Mouse (Mus musculus): ENCODE measurements around the gene Nnmt.

Gene Nnmt

DNA sequence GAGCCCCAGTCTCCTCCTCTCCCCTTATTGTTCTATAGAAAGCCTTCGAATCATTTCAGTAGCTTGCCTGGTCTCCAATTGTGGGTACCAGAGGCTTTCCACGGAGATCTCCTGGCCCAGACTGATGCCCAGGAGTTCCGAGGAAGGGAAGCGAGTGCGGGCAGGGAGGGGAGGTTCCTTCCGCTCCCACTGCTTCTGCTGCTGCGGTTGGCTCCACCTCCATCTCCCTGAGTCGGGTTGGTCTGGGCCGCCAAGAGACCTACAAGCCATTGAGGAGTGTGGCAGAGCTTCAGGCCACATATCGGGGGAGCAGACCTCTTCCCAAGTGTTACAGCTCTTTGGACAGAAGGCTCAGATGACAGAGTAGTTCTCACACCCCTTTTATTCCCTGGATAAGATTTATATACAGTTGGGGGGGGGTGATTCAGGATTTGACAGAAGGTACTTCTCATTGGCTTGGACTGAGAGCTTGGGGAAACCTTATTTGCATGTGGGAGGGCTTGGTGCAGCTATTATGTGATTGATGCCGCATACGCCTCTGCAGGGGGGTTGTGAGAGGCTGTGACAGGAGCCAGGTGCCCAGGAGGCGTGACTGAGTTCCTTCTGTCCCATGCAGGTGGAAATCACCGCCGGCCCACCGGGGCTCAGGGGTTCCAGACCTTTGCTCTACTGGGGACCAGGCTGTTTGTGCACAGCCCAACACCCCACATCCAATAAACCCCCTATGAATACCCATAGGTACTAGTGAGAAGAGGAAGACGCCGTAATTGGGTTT lies 30.8 kb upstream of the Nnmt start:
- no peak for DNase-seq (ENCODE audit: low spot score)

DNA sequence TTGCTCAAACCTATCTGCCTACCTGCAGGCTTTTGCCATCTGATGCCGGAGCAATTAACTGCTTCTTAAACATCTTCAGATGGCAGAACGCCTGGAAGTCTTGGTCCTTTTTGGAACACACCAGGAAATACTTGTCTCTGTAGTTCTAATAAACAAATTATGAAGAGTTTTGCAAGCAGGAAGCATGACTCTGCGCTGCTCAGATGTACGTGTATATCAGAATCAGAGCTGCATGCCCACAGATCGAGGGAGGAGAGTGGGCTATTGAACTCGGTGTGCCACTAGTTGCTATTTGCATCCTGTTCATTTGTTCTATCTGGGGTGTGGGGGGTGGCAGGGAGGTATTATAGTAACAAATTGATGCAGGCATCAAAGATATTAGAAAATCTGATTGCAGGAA lies 28.2 kb upstream of the Nnmt start:
- no peak for DNase-seq (ENCODE audit: low spot score)

DNA sequence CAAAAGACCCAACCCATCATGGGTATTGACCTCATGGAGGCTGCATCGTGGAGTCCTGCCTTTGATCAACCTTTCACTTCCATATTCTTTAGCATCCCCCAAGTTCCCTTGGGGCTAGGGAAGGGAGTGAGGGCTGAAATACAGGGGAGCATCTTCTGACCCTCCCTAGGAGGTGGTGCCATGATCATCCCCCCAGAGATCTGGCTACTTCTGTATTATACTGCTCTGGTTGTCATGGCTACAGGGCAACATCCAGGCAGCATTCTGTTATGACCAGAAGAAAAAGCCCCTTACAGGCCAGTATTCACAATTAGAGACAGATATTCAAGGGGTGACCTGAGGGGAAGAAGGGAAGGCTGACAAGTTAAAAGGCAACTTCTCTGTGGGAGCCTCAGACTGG lies 14.3 kb upstream of the Nnmt start:
- no peak for DNase-seq (ENCODE audit: low spot score)

DNA sequence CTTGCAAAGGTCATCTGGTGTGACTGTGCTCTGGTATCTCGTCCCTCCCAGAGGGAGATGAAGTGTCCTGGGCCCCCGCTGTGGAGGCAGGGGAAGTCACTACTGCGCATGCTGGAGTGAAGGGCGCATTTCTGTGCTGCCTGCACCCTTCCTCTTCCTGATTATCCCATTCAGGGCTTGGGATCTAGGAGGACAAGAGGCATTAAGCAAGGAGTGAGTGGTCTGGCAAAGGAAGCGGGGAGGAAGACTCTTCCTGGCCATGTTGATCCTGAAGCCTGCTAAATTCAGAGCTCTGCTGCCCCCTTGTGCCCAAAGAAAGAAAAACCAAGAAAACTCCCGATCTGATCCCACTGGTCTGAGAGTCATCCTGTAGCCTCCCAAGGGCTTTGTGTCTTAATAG lies 13.6 kb upstream of the Nnmt start:
- peak; percentile 27 for DNase-seq (ENCODE audit: low spot score)

DNA sequence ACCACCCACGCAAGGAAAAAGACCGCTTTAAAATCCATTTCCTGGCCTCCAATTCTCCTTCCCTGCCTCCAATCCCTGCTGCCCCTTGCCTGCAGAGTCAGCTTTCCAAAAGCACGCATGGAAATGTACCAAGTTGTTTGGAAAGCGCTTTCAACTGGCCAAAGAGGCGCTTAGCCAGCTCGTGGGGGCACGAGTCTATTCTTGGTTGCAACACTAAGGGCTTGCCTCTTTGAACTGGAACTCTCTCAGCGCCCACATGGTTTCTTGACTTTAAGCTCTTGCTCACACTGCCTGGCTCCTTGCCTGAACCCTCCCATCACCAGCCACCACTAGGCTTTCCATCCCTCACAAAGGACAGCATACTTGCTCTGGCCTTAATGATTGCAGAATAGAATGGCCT lies 13.2 kb upstream of the Nnmt start:
- no peak for DNase-seq (ENCODE audit: low spot score)

DNA sequence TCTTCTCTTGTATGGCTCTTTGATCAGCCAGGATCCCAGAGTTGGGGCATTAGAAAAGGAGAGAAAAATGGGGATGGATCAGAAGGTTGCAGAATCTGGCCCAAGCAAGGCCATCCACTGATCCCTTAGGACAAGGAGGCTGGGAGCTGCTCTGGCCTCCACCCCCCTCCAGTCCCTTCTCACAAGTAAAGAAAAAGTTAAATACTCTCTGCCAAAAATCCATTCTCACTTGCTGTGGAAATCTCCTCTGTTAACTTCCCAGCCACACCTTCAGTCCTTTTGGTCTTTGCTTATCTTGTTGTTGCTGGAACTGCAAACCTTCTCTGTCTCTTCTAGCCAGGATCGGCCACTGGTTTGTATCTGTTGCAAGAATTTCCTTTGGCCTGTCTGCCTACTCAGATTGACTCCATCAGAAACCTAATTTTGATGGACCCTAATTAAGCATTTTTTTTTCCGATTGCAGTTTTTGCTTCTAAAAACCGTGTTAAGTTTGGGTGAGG lies 12.6 kb upstream of the Nnmt start:
- no peak for DNase-seq (ENCODE audit: low spot score)

DNA sequence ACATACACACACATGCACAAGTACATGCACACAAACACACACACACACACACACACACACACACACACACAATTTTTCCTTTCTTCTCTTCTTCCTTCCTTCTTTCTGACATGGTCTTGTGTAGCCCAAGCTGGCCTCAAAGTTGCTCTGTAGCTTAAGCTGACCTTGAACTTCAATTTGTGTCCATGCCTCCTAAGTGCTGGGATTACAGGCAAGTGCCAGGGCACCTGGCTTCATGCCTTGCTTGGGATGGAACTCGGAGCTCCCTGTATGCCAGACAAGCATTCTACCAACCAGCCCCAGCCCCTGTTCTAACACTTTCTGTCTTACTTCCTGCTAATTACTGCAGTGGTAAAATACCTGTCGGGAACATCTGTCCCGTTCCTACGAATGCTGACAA lies 8.3 kb upstream of the Nnmt start:
- no peak for DNase-seq (ENCODE audit: low spot score)

DNA sequence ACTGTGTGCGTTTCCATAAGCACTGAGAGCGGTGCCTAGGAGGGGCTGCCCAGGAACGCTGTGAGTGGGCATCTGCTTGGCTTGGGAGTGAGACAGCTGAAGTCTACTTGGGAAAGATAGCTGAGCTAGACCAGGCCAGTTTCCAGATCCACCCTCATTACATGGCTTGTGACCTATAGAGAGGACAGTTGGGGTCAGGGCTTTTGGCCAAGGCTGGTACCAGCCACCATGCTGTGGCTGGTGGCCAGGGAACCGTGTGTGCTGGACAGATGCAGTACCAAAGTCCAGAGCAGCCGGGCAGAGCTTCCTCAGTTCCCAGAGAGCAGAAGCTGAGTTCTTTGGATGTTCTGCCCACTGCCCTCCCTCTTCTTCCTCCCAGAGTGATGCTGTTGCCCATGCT lies 7.6 kb upstream of the Nnmt start:
- no peak for DNase-seq (ENCODE audit: low spot score)

DNA sequence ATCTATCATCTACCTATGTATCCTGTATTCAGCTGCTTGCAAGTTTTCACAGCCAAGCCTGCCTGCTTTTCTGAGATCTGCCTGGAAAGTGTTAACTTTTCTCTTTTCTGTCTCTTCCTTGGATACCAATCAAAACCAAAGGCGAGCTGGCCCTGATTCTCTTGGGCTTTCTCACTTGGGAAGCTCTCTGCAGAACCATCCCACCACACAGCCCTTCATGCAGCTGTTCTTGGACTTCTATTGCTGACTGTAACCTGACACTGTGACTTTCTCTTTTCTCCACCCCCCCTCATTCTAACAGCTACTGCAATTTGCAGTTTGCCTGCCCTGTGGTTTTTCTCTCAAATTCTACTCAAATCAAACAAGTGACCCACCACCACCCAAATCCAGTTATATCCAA lies 6.1 kb upstream of the Nnmt start:
- no peak for DNase-seq (ENCODE audit: low spot score)

DNA sequence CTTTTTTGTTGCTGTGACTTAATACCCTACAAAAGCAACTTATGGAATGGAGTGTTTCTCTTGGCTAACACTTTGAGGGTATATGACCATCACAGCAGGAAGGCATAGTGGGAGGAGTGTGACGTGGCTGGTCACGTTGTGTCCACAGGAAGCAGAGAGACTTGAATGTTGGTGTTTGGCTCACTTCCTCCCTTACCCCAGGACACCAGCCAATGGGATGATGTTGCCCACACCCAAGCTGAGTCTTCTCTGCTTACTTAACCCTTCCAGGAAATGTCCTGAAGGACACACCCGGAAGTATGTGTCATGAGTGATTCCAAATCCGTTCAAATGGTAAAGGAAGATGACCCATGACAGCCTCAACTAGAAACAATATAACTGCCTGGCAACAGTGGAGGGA lies 4.8 kb upstream of the Nnmt start:
- DNase-seq (ENCODE audit: low spot score): no peak

DNA sequence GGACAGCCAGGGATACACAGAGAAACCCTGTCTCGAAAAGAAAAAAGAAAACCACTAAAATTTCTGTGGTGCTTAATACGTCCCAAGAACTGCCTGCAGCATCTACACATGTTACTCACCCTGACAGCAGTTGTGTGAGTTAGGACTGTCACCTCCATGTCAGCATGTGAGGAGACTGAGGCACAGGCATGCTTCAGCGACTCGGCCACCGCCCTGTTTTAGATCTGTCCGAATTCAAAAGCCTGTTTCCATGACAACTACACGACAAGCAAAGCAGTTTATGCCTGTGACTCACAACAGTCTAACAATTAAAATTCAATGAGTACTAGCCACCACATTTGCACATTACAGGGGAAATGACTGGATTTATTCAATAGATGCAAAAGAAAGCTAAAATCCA lies 2.5 kb upstream of the Nnmt start:
- DNase-seq (ENCODE audit: low spot score): no peak

DNA sequence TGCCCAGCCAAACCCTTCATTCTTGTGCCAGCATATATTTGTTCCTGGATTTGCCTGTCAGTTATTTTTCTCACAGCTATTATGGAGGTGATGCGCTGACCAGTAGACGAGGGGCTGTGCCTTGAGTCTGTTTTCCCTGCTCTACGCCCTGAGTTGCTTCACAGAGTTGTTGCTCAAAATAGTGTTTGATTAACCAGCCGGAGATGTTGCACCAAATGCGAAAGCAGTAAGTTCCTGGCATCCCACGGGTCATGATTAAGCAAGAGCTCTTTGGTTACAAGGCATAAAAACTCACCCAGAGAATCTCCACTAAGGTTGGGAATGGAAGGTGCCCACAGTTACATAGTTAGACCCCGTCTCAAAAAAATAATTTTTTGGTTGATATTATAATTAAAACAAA lies 1.2 kb upstream of the Nnmt start:
- DNase-seq (ENCODE audit: low spot score): no peak

DNA sequence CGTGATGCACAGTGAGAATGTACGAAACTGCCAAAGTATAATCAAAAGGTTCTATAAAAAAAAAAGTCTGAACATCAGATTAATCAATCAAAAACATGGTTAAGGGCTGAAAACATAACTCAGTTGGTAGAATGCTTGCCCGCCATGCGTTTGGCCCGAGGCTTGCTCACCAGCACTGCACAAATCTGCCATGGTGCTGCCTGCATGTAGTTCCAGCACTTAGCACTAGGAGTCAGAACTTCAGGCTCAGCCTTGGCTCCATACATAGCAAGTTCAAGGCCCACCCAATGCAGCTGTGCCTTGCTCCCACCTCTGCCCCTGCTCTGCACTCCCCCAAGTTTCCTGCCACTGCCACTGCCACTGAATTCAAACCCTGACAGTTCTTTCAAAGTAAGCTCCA lies 744 bp upstream of the Nnmt start:
- no peak for DNase-seq (ENCODE audit: low spot score)

DNA sequence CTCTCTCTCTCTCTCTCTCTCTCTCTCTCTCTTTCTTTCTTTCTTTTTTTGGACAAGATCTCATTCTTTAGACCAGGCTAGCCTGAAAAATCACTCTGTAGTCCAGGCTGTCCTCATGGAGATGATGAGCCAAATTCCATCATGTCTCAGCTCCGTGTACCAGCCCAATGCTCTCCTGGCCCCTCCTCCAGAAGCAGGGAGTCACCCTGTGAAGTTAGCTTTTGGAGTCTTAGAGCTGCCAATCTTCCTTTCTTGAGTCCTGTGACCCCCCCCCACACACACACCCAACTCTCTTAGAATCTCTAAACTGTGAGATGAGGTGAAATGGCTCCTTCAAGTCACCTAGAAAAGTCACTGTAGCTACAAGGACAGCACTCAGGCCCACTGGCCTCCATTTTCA lies 727 bp downstream of the Nnmt start:
- DNase-seq (ENCODE audit: low spot score): no peak

DNA sequence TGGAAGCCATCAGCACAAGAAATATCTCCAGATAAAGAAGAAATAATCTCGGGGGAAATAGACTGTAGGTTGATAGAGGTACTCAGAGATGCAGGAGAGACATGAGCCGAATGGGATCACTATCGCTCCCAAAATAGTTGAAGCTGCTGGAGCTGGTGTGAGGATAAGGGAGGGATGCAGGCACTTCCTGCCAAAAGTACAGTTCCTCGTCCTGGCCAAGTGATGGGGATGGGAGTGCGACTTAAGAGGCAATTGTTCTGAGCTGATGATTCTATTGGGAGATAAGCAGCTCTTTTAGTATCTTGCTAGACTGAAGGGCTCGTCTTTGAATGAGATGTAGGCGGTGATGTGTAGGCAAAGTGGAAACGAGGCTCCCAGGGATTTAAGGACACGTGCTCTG lies 4.1 kb downstream of the Nnmt start:
- DNase-seq (ENCODE audit: low spot score): no peak

DNA sequence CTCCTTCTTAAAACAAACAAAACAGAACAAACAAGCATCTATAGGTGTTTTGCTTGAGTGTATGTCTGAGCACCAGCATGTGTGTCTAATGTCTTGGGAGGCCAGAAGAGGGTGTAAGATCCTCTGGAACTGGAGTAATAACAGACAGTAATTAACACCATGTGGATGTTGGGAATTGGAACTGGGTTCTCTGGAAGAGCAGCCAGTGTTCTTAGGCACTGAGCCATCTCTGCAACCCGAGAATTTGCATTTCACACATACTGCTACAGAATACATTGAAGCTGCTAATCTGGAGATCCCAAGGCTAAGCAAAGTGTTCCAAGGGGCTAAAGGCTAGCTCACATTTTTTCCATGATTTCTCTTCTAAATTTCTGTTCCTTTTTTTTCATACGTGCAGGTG lies 4.9 kb downstream of the Nnmt start:
- DNase-seq (ENCODE audit: low spot score): no peak

DNA sequence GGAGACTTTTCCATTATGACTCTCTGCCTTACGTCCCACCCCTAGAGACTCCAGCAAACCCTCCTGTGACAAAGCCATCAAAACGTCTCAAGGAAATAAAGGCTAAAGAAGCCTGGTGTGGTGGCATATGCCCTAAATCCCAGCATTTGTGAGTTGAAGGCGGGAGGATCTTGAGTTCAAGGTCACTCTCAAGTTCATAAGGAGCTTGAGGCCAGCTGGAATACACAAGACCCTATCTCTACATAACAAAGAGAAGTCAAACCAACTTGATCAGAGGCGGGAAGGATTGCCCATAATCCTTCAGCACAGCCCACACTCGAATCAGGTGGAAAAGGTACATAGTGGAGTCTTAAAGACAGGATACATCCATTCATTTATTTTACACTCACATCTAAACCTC lies 7.5 kb downstream of the Nnmt start:
- DNase-seq (ENCODE audit: low spot score): no peak

DNA sequence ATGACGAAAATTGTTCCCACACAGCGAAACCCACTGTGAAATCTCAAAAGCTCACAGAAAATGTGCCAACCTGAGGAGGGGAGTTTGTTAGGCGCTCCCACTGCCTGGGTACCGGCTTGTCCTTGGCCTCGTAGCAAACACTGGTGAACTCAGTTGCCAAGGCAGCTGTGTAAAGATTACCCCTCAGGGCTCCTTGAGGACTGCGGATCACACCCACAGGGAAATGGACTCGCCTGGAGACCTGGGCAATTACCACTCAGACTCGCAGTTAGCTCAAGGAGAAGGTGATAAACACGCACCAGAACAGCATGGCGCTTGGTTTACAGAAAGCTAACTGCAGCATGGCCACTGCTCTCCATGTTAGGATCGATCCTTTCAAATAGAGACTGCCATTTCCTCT lies 8.0 kb downstream of the Nnmt start:
- no peak for DNase-seq (ENCODE audit: low spot score)

DNA sequence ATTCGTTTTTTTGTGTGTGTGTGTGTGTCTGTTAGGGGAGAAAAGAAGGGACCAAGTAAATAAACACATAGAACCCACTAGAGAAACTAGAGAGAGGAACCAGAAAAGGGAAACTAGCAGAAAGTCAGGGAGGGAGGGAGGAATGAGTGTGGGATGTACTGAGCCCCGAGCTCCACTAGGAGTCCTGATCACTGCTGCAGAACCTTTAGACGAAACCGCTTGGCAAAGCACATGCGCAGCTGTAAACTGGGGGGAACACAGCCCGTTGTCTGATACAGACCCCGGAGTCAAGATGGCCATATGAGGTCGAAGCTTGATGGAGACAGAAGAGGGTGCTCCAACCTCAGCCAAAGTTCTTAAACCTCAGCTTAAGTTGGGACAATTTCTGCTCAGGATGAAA lies 11.0 kb downstream of the Nnmt start:
- no peak for DNase-seq (ENCODE audit: low spot score)

DNA sequence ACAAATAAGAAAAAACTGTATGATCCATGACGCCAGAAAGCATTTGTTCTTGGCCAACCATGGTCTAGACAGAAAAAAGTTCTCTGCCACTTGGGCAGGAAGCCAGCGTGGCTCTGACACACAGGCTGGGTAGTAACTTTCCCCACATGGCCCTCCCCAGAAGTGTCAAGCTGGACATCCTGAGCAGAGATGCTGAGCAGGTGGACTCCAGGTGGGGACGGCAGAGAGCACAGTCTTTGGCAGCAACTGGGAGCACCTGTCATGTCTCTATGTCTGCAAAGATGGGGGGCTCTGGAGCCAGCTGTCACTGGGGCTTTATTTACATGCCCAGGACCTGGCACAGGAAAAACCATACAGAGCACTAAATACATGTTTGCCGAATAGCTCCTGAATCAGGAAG lies 14.3 kb downstream of the Nnmt start:
- DNase-seq (ENCODE audit: low spot score): no peak

DNA sequence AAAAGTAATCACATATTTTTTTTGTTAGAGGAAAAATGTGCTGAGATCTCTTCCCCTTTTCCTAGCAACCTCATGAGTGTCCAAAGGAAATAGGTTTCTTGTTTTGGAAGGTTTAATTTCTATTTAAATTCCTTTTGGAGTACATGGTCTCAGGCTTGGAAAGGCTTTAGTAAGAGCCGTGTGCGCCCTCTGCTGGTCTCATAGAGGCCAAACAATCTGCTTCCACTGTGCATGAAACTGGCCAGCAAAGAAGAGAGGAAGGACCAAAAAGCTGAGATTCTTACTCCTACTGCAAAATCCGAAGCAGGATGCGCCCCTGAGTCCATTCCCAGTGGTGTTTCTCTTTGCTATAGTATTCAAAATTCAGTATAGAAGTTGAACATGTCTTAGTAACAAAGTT lies 18.6 kb downstream of the Nnmt start:
- peak; percentile 52 for DNase-seq (ENCODE audit: low spot score)

DNA sequence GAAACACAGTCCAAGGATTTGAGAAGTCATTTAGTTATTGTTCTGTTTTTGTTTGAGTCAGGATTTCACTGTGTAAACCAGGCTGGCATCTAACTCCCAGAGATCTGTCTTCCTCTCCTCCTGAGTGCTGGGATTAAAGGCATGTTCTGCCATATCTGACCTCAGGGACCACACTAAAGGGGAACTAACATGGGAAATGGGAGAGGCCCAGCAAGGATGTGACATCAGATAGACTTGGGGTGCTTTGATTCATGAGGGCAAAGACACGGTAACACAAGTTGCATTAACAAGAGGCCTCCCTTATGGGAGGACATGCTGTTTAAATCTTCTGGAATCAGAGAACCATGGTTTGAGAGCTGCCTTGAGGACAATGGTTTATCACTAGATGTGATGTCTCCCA lies 24.1 kb downstream of the Nnmt start:
- no peak for DNase-seq (ENCODE audit: low spot score)

DNA sequence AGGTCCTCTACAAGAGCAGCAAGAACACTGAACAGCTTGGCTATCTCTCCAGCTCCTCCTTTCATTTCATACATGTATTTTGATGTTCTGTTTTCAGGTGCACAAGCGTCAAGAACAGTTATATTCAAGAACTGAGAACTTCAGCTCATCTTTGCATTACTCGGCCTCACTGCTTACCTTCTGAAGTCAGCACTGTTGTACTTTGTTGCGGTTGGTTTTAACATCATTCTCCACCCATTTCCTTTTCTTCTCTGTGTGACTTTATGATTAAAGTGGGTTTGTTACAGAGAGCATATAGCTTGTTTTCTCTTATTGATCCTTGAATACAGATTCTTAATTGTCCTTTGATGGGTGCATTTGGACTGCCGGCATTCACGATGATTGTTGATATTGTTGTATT lies 42.6 kb downstream of the Nnmt start:
- peak; percentile 48 for DNase-seq (ENCODE audit: low spot score)

DNA sequence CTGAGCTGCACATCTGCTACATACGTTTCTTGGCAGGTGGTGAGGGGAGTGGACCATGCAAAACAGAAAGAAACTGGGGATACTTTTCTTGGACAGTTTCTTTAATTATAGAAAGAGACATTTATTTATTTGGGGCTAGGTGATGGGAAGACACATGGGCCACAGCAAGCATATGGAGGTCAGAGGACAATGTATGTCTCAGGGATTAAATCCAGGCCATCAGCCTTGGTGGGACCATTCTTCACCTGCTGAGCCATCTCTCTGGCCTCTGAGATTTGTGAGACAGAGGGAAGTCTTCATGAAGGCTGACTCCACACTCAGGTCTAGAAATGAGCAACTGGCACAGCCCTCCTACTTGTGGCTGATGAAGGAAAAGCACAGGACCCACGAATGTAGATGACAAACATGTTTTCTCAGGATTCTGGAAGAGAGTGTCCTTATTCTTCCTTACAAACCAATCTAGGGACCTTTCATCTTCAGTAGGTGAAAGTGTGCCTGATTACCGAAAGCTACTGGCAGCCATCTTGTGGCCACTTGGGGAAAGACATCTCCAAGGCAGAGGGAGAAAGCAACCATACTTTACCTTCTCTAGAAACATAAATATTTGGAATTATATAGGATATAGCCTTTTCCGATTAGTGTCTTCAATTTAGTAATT lies 45.3 kb downstream of the Nnmt start:
- DNase-seq (ENCODE audit: low spot score): peak; percentile 49
